Mouse (Mus musculus): ENCODE measurements around the gene Prdm11.
A peak's percentile ranks its signal among the peaks of the same experiment; 100 is the strongest.

Prdm11 gene

DNA sequence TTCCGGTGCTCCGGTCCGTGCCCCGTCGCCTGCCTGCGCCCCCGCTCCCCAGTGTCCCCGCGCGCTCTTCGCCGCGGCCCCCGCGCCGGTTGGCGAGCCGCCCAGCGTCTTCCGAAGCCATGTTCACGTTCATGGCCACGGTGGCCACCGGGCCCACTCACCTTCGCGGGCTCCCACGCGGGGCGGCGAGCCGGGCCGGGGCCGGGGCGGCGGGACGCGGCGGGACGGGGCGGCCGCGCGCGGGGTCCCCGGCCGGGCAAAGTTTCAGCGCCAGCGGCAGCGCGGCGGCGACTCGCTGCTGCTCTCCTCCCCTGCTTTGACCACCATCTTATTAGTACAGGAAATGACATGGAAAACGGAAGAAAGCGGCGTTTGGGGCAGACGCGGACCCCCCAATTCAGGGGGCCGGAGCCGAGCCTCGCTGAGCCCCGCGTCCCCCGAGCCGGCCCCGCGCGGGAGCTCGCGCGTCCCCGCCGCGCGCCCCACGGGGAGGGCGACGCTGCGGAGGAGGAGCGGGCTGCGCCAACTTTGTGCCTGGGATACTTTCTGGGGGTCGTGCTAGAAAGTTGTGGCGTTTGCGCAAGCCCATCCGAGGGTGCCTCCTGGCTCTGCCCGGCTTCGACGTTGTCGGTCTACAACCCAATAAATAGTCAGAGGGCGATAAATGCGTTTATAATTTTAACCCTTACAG is at the start of gene Prdm11:
Prdm11 (minus strand) TSS at position 350 of the 691 bp plus-strand sequence.
- DNase-seq (ENCODE audit: low spot score): peak; percentile 22

DNA sequence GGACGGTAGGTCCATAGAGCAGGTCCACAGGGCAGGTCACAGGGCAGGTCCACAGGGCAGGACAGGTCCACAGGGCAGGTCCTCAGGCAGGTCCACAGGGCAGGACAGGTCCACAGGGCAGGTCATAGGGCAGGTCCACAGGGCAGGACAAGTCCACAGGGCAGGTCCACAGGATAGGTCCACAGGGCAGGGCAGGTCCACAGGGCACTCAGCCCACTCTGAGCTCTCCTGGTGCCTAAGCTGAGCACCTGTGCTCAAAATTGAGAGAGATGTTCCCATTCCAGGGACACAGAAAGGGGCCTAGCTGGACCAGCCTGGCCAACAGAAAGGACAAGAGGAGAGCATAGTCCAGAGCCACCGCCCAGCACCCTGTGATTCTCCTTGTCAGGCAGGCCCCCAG is 46.4 kb upstream of the Prdm11 start:
- DNase-seq (ENCODE audit: low spot score): no peak

DNA sequence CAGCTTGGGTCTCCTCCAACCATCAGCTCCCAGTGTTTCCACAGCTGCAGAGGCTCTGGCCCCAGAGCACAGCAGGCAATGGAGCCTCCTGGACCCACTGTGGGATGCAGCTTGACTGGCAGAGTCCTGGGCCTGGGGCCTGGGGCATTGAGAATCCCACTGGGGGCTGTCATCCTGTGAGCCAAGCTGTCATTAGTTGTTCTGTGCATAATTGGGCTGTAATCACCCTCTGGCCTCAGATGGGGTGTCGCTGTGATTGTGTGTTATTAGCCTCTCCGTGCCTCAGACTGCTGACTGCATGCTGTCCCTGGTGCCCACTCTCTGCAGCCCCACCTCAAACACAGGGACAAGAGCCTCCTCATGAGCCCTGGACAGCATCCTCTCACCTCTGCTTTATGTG is 45.7 kb upstream of the Prdm11 start:
- no peak for DNase-seq (ENCODE audit: low spot score)

DNA sequence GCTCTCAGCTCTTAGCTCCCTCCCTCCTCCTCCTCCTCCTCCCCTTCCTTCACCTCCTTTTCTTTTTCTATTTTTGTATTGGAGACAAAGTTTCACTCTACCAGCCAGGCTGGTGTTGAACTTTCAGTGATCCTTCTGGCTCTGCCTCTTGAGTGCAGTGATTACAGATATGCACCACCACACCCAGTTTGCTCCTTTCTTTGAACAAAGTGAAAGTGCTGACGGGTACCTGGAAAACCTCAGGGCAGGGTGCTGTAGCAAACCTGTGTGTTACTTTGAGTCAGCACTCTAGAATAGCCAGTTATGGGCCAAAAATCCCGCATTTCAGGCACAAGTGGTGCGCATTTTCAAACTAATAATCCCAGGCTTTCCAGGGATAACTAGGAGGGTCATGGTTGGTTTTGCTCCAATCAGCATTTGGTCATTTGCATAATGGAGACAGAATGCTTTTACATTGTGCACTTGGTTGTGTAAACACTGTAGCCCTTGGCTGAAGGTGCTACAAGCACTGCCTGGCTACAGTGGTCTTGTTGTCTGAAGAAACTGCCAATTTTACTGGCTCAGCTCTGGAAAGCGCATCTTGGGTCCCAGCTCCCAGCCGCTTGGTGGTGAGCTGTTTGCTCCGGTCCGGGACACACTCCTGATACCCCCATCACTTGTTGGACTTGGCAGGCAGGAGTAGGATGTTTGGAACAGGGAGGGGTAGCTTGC is 43.6 kb upstream of the Prdm11 start:
- DNase-seq (ENCODE audit: low spot score): no peak

DNA sequence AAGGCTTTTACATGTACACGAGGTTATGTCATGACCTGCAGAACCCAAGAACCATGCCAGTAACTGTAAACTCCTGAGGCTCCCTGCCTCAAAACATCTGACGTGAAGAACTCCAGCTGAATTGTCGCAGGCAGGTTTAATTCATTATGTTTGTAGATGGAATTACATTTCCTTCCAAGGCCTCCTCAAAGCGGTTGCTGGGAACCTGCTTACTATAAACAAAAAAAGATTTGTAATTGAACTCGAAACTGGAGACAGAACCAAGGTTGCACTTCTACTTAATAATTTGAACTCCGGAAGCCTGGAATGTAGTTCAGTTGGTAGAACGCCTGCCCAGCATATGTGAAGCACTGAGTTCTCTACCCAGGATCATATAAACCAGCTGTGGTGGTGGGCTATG is 42.0 kb upstream of the Prdm11 start:
- DNase-seq (ENCODE audit: low spot score): no peak

DNA sequence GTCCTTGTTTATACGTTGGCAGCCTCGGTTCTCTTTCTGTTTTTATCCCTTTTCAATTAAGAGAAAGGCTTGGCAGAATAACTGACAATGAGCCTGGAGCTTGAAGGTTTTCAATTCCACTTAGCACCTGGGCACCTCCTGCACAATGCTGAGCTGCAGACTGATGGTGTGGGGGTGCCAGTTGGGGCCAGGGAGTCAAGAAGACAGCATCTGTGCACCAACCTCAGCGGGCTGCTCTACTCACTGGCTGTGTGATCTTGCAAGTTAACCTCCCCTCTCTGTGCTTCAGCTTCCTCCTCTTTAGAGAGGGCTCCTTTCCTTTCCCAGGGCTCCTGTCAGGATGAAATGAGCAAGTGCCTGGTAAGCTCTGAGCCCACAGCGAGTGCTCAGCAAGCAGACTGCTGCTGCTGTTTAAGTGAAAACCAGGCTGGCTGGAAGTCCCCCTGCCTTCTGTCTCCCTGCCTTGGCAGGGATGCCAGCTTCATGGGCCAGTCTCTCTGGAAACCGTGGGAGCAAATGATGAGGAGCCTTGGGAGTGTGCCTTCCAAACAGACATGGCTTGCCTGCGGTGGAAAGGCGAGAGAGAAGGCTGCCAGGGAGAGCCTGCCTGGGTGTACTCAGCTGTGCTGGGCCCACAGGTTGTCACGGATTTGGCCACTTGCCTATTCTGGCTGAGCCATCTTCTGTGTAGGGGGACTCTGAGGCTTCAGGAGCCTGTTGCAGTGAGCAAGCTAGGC is 39.5 kb upstream of the Prdm11 start:
- peak; percentile 74 for DNase-seq (ENCODE audit: low spot score)

DNA sequence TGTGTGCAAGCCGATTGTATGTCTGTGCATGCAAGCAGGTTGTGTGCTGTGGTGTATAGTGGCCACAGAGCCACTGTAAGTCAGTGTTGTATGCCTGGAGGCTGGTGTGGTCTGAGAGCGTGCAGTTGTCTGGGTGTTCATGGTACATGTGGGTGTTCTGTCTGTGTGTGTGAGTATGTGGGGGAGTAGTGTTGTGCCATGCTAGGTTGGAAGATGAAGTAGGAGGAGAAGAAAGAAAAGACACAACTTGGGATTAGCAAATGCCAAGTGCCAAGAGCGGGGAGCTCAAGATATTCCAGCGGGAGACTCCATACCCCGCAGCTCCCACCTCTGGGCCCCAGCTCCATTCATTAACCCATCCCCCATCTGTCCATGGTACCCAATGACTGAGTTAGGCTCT is 38.5 kb upstream of the Prdm11 start:
- DNase-seq (ENCODE audit: low spot score): no peak

DNA sequence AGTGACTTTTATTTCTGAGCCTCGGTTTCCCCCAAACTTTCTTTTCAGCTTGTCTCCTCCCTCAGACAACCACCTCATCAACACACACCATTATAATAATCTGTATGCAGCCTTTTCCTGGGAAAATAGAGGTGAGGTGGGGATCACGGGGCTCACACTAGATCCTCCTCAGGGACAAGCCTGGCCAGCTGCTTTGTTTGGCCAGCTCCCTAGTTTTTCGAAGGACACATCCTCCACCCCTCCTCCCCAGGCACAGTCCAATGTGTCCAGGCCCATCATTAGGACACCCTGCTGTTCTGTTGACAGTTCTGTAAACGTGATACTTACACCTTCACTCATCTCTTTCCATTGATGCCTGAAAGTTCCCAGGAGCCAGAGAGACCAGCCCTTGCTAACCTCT is 37.4 kb upstream of the Prdm11 start:
- DNase-seq (ENCODE audit: low spot score): no peak

DNA sequence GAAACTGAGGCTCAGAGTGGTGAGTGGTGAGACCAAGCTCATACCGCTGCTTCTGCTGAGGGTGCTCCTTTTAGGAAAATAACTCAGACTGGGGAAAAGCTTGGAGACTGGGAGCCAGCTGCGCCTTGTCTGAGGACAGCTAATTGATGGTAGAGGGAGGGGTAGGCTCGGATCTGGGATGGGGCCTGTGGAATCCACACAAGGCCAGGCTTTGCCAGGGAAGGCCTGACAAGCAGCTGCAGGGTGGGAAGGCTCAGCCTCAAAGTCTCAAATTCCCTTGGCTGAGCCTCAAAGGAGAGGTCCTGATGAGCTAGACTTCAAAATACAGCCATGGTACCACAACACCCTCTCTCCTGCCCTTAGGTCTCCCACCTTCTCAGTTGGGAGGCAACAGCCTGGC is 36.9 kb upstream of the Prdm11 start:
- no peak for DNase-seq (ENCODE audit: low spot score)

DNA sequence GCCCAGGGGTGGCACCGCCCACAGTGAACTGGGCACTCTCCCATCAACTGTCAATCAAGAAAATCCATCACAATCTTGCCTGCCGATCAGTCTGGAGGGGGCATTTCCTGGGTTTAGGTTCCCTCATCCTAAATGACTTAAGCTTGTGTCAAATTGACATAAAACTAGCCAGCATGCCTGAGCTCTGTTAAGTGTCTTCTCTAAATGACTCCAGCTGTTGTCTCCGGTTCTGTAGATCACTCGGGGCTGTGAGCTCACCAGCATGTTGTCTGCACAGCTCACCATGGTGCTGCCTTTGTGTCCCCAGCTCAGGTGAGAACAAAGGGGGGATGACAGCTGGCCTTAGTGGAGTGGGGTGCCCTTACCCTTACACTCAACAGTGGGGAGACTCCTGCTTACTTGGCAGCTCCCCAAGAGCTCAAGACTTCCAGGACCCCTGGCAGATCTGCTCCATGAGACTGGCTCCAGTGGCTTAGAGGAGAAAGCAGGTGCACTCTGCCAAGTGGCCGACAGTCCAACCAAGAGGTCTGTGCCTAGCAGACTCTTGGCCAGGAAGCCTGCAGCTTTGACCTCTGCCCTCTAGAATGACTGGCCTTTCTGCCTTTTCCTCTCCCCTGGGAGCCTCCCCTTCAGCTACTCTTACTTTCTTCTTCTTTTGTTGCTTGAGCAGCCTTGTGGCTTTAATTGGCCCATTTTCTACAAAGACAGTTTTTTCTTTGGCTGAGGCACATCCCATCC is 35.1 kb upstream of the Prdm11 start:
- DNase-seq (ENCODE audit: low spot score): no peak

DNA sequence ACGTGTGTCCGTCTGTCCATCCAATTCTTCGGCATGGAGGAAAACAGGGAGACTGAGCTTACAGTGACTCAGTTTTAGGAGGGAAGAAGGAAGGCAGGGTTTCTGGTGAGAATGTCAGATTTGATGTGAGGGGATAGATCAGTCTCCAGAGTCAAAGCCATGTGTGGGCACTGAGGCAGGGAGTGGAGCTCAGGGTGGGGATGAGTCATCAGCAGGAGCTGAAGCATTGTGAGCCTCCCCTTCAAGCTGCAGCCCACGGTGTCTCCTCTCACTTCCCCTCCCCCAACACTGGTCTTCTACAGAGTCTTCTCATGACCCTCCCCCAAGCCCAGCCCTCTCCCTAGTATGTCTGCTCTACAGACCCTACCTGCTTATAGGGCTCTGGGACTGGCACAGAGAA is 33.4 kb upstream of the Prdm11 start:
- no peak for DNase-seq (ENCODE audit: low spot score)

DNA sequence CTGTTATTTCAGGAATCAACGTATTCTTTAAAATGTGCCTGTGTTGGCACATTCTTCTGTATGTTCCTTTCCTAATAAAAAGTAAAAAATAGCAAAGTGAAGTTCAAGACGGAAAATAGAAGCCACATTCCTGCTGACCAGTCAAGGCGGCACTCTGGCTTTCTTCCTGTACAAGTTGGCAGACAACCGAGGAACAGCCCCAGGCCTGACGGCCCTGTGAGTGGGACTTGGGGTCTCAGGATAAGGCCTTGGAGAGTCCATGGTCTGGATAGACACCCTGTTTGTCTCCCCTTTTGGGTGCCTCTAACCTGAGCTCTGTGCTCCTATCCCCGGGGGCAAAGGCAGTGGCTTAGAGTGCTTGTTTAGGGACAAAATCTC is 30.6 kb upstream of the Prdm11 start:
- DNase-seq (ENCODE audit: low spot score): no peak

DNA sequence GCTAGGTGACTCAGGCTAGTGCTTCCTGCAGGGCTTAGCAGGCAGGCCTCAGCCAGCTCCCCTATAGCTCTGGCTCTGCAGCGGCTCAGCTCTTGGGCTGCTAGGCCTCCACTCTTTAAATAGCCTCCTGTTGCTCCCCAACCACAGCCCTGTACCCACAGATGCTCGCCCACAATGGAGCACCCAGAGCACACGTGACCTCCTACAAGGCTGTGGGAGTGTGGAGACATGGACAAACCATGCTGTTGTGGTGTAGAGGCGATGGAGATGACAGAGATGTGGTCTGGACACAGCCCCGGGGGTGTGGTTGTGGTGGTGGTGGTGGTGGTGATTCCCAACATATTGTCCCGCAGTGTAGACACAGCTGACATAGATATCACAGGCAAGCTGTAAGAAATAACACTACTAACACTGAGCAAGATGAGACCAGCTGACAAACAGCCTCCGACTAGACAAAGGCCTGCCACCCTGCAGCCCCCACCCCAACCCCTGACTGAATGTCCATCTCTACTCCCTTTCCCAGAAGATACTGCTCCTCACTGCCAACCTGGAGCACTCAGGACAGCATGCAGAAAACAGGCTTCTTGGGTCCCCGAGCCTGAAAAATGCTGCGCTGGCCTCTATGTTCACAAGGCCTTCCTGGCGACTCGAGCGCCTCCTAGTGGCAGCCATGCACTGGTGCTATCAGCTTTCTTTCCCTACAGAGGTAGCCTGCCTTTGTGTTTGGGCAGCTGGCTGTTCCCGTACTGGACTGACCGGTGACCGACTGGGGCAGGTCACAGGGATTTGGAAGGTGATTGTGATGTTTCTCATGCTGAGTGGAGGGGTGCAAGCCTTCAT is 30.0 kb upstream of the Prdm11 start:
- DNase-seq (ENCODE audit: low spot score): peak; percentile 39

DNA sequence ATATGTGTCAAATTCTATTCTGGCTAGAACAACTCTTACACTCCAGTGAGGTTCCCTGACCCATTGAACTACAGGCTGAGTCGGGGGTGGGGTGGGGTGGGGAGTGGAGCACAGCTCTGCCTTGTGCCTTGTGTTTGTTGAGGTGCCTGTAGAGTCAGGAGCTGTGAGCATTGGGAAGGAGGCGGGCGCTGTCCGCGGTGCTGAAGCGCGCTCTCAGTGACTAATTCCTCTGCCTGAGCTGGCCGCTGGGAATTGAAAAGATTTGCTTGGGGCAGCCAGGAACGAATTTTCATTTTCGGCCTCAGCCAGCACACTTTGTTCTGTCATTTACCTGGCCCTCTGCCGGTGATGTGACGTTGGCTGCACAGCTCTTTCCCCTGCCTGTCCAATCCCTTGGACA is 25.7 kb upstream of the Prdm11 start:
- DNase-seq (ENCODE audit: low spot score): peak; percentile 45

DNA sequence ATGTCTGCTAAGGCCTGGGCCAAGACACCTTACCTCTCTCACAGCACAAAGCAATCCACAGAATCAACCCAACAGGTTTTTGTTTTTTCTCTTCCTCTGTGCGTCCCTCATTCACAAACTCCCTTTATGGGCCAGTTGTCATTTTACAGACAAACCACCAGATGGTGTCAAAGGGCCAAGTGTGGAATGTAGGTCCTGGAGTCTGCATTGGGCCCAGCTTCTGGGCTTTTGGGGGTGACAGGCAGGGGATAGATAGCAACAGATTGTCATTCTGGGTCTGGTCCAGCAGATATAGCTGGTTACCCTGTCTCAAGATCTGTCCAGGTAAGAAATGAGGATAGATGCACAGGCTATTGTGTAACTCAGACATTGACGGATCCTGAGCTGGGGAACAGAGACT is 23.0 kb upstream of the Prdm11 start:
- no peak for DNase-seq (ENCODE audit: low spot score)

DNA sequence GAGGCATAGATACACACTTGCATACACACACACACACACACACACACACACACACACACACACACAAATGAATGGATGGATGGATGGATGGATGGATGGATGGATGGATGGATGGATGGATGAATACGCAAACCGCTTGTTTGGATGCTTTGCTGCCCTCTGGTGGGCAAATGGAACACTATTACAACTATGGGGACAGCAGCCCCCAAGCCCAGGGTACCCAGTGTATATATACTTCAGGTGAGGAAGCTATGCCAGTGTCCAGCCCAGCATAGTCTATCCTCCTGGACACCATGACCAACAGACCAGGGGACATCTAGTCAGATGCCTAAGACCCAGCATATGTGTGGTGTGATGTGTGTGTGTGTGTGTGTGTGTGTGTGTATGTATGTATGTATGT is 17.4 kb upstream of the Prdm11 start:
- peak; percentile 55 for DNase-seq (ENCODE audit: low spot score)

DNA sequence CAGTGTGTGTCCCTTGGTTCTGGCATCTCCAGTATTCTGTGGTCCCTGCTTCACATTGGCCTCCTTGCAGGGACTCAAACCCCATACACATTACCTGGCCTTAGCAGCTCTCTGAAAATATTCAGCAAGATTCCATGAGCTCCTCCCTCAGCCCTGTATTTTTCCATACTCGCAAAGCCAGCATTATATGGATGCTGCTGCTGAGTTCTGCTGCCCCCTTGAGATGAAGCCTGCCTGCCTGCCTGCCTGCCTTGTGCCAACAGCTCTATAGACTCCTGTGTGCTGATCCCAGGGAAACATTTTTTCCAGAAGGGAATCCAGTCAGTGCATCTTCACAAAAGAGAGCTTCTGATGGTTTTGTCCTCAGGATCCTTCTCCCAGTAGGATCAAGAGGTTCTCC is 5.9 kb upstream of the Prdm11 start:
- DNase-seq (ENCODE audit: low spot score): no peak

DNA sequence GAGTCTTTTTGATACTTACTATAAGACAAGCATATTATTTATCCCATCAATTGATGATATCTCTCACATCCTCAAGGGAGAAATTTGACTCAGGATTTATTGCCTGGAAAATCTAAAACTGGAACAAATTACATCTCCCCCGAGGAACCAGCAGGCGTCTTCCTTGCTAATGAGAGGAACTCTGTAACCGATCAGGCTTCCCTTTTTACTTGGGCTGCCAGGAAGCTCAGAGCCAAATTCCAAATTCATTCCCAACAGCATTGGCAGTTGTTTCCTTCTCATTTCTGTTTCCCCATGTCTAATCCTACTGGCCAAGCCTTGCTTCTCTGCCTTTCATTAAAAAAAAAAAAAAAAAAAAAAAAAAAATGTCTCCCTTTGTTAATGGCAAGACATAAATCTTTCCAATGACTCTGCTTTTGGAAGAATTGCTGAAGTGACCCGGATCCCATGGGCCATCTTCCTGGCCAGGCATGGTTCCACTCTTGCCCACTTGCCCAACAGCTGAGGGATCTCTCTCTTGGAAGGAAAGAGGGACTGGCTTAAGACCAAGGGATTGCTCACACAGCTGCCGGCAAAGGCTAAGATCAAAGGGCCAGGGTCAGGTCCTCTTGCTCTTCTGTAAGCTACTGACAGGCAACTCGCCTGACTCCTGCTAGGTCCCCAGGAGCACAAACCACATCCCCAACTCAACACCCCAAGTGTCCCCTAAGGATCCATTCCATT is 2.8 kb upstream of the Prdm11 start:
- no peak for DNase-seq (ENCODE audit: low spot score)

DNA sequence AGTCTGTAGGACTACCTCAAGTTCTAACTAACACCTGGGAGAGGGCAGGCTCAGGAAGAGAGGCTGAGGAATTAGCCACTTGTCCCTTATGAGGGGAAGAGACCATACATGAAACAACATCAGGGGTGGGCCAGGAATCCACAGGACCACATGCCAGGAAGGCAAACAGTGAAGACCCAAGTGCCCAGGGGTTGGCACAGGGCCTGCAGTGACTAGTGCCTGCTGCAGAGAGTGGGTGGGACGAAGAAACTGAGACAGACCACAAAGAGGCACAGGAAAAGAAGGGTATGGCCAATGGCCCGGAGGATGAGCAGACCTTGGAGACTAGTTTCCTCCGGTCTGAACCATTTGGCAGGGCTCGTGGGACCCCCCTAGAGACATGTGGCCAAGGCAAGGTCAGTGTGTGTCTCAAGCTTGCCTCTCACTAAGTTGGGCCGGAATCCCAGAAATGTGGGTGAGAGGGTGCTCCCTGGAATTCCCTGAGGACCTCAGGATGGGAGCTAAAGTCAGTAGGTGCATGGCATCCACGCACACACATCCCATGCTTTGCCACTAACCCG is 1.6 kb upstream of the Prdm11 start:
- DNase-seq (ENCODE audit: low spot score): no peak

DNA sequence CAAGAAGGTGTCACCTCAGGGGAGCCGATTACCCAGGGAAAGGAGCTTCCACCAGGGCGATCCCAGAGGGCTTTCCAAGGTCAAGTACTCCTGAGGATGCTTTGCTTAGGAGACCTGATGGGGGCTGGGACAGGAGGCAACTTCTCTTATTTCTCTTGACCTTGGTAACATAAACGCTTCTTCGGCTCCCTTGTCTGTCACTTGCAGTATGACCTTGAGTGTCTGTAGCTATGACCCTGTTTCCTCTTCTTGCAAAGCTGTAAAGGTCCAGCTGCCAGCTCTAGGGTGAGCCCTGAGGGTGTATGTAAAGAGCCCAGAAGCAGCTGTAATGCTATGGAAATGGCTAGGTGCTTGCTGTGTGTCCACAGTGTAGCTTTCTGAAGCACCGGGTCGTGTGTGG is 1.1 kb upstream of the Prdm11 start:
- DNase-seq (ENCODE audit: low spot score): no peak

DNA sequence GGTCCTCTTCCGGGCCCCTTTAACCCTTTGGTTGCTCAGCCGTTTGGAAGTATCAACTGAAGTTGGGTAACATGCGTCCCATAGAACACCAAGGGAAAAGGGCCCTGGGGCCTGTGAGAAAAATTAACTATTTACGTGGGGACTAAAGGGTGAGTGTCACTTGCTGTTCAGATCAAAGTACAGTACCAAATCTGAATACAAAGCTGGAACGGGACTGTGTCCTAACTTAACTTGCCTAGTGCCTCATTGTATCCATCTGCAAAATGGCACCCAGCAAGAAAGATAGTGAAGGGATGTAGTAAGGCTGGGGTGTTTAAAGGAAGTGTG is 505 bp upstream of the Prdm11 start:
- no peak for DNase-seq (ENCODE audit: low spot score)
